Mouse (Mus musculus) midbrain, embryonic 14.5 days (tissue): ENCODE measurements around the gene Hcn4. TPM values are rescaled to one million over a fixed set of nuclear protein-coding genes. Genes with fewer than 3 reads are reported as not detected.
A peak's percentile ranks its signal among the peaks of the same experiment; 100 is the strongest.

Experiments
- ATAC-seq: fragments of 200-750 bp; cut with Nextera tagmentation; 2 replicates; pipeline ENCODE4 v1.8.0; 2017; ENCODE audit warnings: moderate number of reproducible peaks, moderate library complexity; ENCODE audit not compliant: low FRiP score, low TSS enrichment
- DNase-seq: peaks from one replicate; pipeline ENCODE4 v3.0.0-alpha.2; 2015
- H3K27ac ChIP-seq: fragments of 300-500 bp; sonication (generic); replicated peaks from 2 replicates; pipeline ENCODE4 v1.5.1; 2014; ENCODE audit warnings: mild to moderate bottlenecking, low read depth, low read length, moderate library complexity
- H3K27me3 ChIP-seq: fragments of 300-500 bp; sonication (generic); 2 replicates; pipeline ENCODE4 v1.6.1; 2014; ENCODE audit warnings: low read length, control low read depth, mixed read lengths; ENCODE audit not compliant: control insufficient read depth, insufficient read depth
- H3K36me3 ChIP-seq: fragments of 300-500 bp; sonication (generic); 2 replicates; pipeline ENCODE4 v1.6.1; 2014; ENCODE audit warnings: low read length, control low read depth; ENCODE audit not compliant: control insufficient read depth, insufficient read depth
- H3K4me1 ChIP-seq: fragments of 300-500 bp; sonication (generic); 2 replicates; pipeline ENCODE4 v1.6.1; 2014; ENCODE audit warnings: mild to moderate bottlenecking, antibody characterized with exemption, low read length, control low read depth; ENCODE audit not compliant: control insufficient read depth, insufficient read depth
- H3K4me2 ChIP-seq: fragments of 300-500 bp; sonication (generic); 2 replicates; pipeline ENCODE4 v1.6.1; 2014; ENCODE audit warnings: mild to moderate bottlenecking, low read length, moderate library complexity
- H3K4me3 ChIP-seq: fragments of 300-500 bp; sonication (generic); replicated peaks from 2 replicates; pipeline ENCODE4 v1.5.1; 2014; ENCODE audit warnings: low read depth, low read length
- H3K9ac ChIP-seq: fragments of 300-500 bp; sonication (generic); replicated peaks from 2 replicates; pipeline ENCODE4 v1.6.1; 2014; ENCODE audit warnings: mild to moderate bottlenecking, low read length, moderate library complexity
- H3K9me3 ChIP-seq: fragments of 300-500 bp; sonication (generic); 2 replicates; pipeline ENCODE4 v1.6.1; 2016; ENCODE audit warnings: low read length, control low read depth, mixed read lengths; ENCODE audit not compliant: control insufficient read depth
- WGBS: fragments of 180-500 bp; shearing (Covaris S2); extraction: QIAGEN DNeasy Blood & Tissue Kit; methylation state at CpG from one replicate; pipeline ENCODE4 v1.1.7; 2014; 5-methylcytosine and 5-hydroxymethylcytosine counted together
- polyA plus RNA-seq: library from polyadenylated mRNA; unstranded; fragments of >200 nt; fragmentation: Nextera tagmentation; extraction: Ambion mirVana; gene quantifications from 2 replicates; pipeline ENCODE4 v1.2.1, GENCODE M21; 2014

The Hcn4 gene
- polyA plus RNA-seq, 1 experiment from 2014 or later, result 4.9 TPM

GRCm38 (mm10) chr9:58882686-58883085 is 59.5 kb downstream of the Hcn4 start:
- Histone ChIP-seq H3K27me3 (no peaks in the 10 kb centered on the region), H3K27ac (no peak overlapping the region), H3K9ac (no peak overlapping the region), H3K4me2 (no peak overlapping the region), H3K4me3 (no peak overlapping the region), H3K9me3 (no peaks in the 10 kb centered on the region), H3K36me3 (peaks cover 73% of the 10 kb centered on the region), H3K4me1 (no peaks in the 10 kb centered on the region)
- WGBS, result 53% methylated on average over 1 of the region's 1 CpGs
- ATAC-seq (no peak), DNase-seq (no peak)

GRCm38 (mm10) chr9:58889782-58890448 is 66.7 kb downstream of the Hcn4 start:
- no peak for ATAC-seq
- Histone ChIP-seq H3K4me2 (no peak overlapping the region), H3K27me3 (no peaks in the 10 kb centered on the region), H3K27ac (no peak overlapping the region), H3K4me3 (no peak overlapping the region), H3K9ac (no peak overlapping the region), H3K36me3 (peaks cover 66% of the 10 kb centered on the region), H3K4me1 (no peaks in the 10 kb centered on the region), H3K9me3 (no peaks in the 10 kb centered on the region)
- 91% methylated on average over 12 of the region's 12 CpGs for WGBS
- no peak for DNase-seq

GRCm38 (mm10) chr9:58890893-58891292 is 67.7 kb downstream of the Hcn4 start:
- H3K4me1 ChIP-seq, result no peaks in the 10 kb centered on the region
- H3K9ac ChIP-seq, result no peak overlapping the region
- peaks cover 60% of the 10 kb centered on the region for H3K36me3 ChIP-seq
- H3K27me3 ChIP-seq, result no peaks in the 10 kb centered on the region
- WGBS, result 92% methylated on average over 8 of the region's 8 CpGs
- H3K4me2 ChIP-seq, result no peak overlapping the region
- H3K9me3 ChIP-seq, result no peaks in the 10 kb centered on the region
- DNase-seq (no peak), ATAC-seq (no peak)
- H3K4me3 ChIP-seq, result no peak overlapping the region
- H3K27ac ChIP-seq, result no peak overlapping the region

- no peak for ATAC-seq
- H3K36me3 ChIP-seq, result peaks cover 56% of the 10 kb centered on the region
These were observed 68.8 kb downstream of the Hcn4 start for GRCm38 (mm10) chr9:58891840-58892640.

GRCm38 (mm10) chr9:58899602-58900001 is 76.4 kb downstream of the Hcn4 start:
- Histone ChIP-seq H3K9me3 (no peaks in the 10 kb centered on the region), H3K27me3 (no peaks in the 10 kb centered on the region), H3K36me3 (peaks cover 34% of the 10 kb centered on the region), H3K4me1 (no peaks in the 10 kb centered on the region), H3K27ac (no peak overlapping the region), H3K9ac (no peak overlapping the region), H3K4me3 (no peak overlapping the region), H3K4me2 (no peak overlapping the region)
- ATAC-seq (no peak), DNase-seq (no peak)

More at GRCm38 (mm10) chr9:58891840-58892640, 68.8 kb downstream of the Hcn4 start:
- no peak overlapping the region for H3K27ac ChIP-seq
- no peaks in the 10 kb centered on the region for H3K9me3 ChIP-seq
- H3K9ac ChIP-seq, result no peak overlapping the region
- no peak for DNase-seq
- whole genome bisulfite sequencing, result 97% methylated on average over 6 of the region's 6 CpGs
- no peaks in the 10 kb centered on the region for H3K4me1 ChIP-seq
- no peak overlapping the region for H3K4me3 ChIP-seq
- H3K4me2 ChIP-seq, result no peak overlapping the region
- H3K27me3 ChIP-seq, result no peaks in the 10 kb centered on the region

GRCm38 (mm10) chr9:58902869-58903585 is 79.8 kb downstream of the Hcn4 start:
- no peak for ATAC-seq
- Histone ChIP-seq H3K4me2 (no peak overlapping the region), H3K9me3 (no peaks in the 10 kb centered on the region), H3K4me1 (no peaks in the 10 kb centered on the region), H3K36me3 (peaks cover 50% of the 10 kb centered on the region), H3K4me3 (no peak overlapping the region), H3K27ac (no peak overlapping the region), H3K9ac (no peak overlapping the region), H3K27me3 (no peaks in the 10 kb centered on the region)
- 68% methylated on average over 6 of the region's 6 CpGs for WGBS
- DNase-seq, result peak; percentile 88

Other genes with a start within 250 kb of the Hcn4 start
- 179 and 180 TPM in 2 replicates for gene Nptn, start 241.2 kb upstream of the Hcn4 start, polyA plus RNA-seq
- 1.1 and 1.7 TPM in 2 replicates for gene Rec114, start 79.4 kb upstream of the Hcn4 start, polyA plus RNA-seq
- gene Neo1, start 213.0 kb downstream of the Hcn4 start, polyA plus RNA-seq, result 48.8 and 59.7 TPM in 2 replicates